Mouse (Mus musculus): Measurements from ENCODE around the gene Mlst8. TPM values are rescaled to one million over a fixed set of nuclear protein-coding genes. Genes with fewer than 3 reads are reported as not detected.
A peak's percentile ranks its signal among the peaks of the same experiment; 100 is the strongest.

Gene Mlst8
- polyA plus RNA-seq, 1 experiment, result 37.8 TPM

GRCm38 (mm10) chr17:24489265-24490030 is 10.6 kb upstream of the Mlst8 start:
- DNase-seq (ENCODE audit: low read depth in 1 of 2, low spot score in 2 of 2), result no peak
- peaks cover 20% of the 10 kb centered on the region for H3K27me3 ChIP-seq (ENCODE audit: control insufficient read depth, insufficient read depth, low read length)
- H3K4me3 ChIP-seq (ENCODE audit: extremely low read depth, insufficient read depth, insufficient read length), result peak overlapping the region; percentile 56; the same call in 1 of the 2 replicates
- WGBS, result 50% methylated on average over 19 of the region's 19 CpGs
- H3K36me3 ChIP-seq (ENCODE audit: control insufficient read depth, insufficient read depth, low read length), result no peaks in the 10 kb centered on the region
- H3K4me1 ChIP-seq (ENCODE audit: control insufficient read depth, insufficient read depth, insufficient read length), result peaks cover 10% of the 10 kb centered on the region; the same call in 1 of the 2 replicates
- no peak overlapping the region for H3K27ac ChIP-seq (ENCODE audit: insufficient read depth, low read length)
- TF ChIP-seq POLR2A (IDR thresholded peaks at IDR 0.05; ENCODE audit: low read depth, low read length) (no peak), CTCF (IDR thresholded peaks at IDR 0.05; ENCODE audit: extremely low read depth, insufficient read depth, insufficient read length, insufficient replicate concordance) (no peak)

- Histone ChIP-seq H3K4me3 (ENCODE audit: extremely low read depth, insufficient read depth, insufficient read length) (peak overlapping the region; percentile 56), H3K27ac (ENCODE audit: insufficient read depth, low read length) (no peak overlapping the region), H3K4me1 (ENCODE audit: control insufficient read depth, insufficient read depth, insufficient read length) (peaks cover 10% of the 10 kb centered on the region; the same call in 1 of the 2 replicates), H3K36me3 (ENCODE audit: control insufficient read depth, insufficient read depth, low read length) (no peaks in the 10 kb centered on the region), H3K27me3 (ENCODE audit: control insufficient read depth, insufficient read depth, low read length) (peaks cover 20% of the 10 kb centered on the region)
- 1% methylated on average over 73 of the region's 81 CpGs for WGBS
- DNase-seq (ENCODE audit: low read depth in 1 of 2, low spot score in 2 of 2), result no peak
- TF ChIP-seq POLR2A (IDR thresholded peaks at IDR 0.05; ENCODE audit: low read depth, low read length) (no peak), CTCF (IDR thresholded peaks at IDR 0.05; ENCODE audit: extremely low read depth, insufficient read depth, insufficient read length, insufficient replicate concordance) (no peak)
Measured at GRCm38 (mm10) chr17:24488662-24489264, 9.9 kb upstream of the Mlst8 start.

- no peaks in the 10 kb centered on the region for H3K36me3 ChIP-seq (ENCODE audit: control insufficient read depth, insufficient read depth, low read length)
- TF ChIP-seq POLR2A (IDR thresholded peaks at IDR 0.05; ENCODE audit: low read depth, low read length), result no peak
- TF ChIP-seq CTCF (IDR thresholded peaks at IDR 0.05; ENCODE audit: extremely low read depth, insufficient read depth, insufficient read length, insufficient replicate concordance), result no peak
- H3K27ac ChIP-seq (ENCODE audit: insufficient read depth, low read length), result no peak within 1 kb of the TSS
- 3% methylated on average over 41 of the region's 45 CpGs for WGBS
- H3K4me1 ChIP-seq (ENCODE audit: control insufficient read depth, insufficient read depth, insufficient read length), result peaks cover 10% of the 10 kb centered on the region; the same call in 1 of the 2 replicates
- peak within 1 kb of the TSS; percentile 56 for H3K4me3 ChIP-seq (ENCODE audit: extremely low read depth, insufficient read depth, insufficient read length)
- no peak for DNase-seq (ENCODE audit: low read depth in 1 of 2, low spot score in 2 of 2)
- H3K27me3 ChIP-seq (ENCODE audit: control insufficient read depth, insufficient read depth, low read length), result peaks cover 20% of the 10 kb centered on the region
Measured at GRCm38 (mm10) chr17:24488186-24488661, 9.3 kb upstream of the Mlst8 start, which contains the start of gene Caskin1. TSS of gene Caskin1 (plus strand) at chr17:24488601.

- Histone ChIP-seq H3K27me3 (ENCODE audit: control insufficient read depth, insufficient read depth, low read length) (peaks cover 20% of the 10 kb centered on the region), H3K4me3 (ENCODE audit: extremely low read depth, insufficient read depth, insufficient read length) (no peak overlapping the region), H3K4me1 (ENCODE audit: control insufficient read depth, insufficient read depth, insufficient read length) (peaks cover 10% of the 10 kb centered on the region; the same call in 1 of the 2 replicates), H3K36me3 (ENCODE audit: control insufficient read depth, insufficient read depth, low read length) (no peaks in the 10 kb centered on the region), H3K27ac (ENCODE audit: insufficient read depth, low read length) (no peak overlapping the region)
- WGBS, result 57% methylated on average over 11 of the region's 11 CpGs
- no peak for DNase-seq (ENCODE audit: low read depth in 1 of 2, low spot score in 2 of 2)
- TF ChIP-seq CTCF (IDR thresholded peaks at IDR 0.05; ENCODE audit: extremely low read depth, insufficient read depth, insufficient read length, insufficient replicate concordance), result no peak
- no peak for TF ChIP-seq POLR2A (IDR thresholded peaks at IDR 0.05; ENCODE audit: low read depth, low read length)
Measured at GRCm38 (mm10) chr17:24485090-24485860, 6.4 kb upstream of the Mlst8 start.

GRCm38 (mm10) chr17:24483495-24483894 is 4.6 kb upstream of the Mlst8 start:
- no peaks in the 10 kb centered on the region for H3K36me3 ChIP-seq (ENCODE audit: control insufficient read depth, insufficient read depth, low read length)
- peaks cover 8% of the 10 kb centered on the region for H3K27me3 ChIP-seq (ENCODE audit: control insufficient read depth, insufficient read depth, low read length)
- no peak overlapping the region for H3K4me3 ChIP-seq (ENCODE audit: extremely low read depth, insufficient read depth, insufficient read length)
- DNase-seq (ENCODE audit: low read depth in 1 of 2, low spot score in 2 of 2), result no peak
- H3K27ac ChIP-seq (ENCODE audit: insufficient read depth, low read length), result no peak overlapping the region
- H3K4me1 ChIP-seq (ENCODE audit: control insufficient read depth, insufficient read depth, insufficient read length), result peaks cover 5% of the 10 kb centered on the region; the same call in 1 of the 2 replicates
- 94% methylated on average over 3 of the region's 3 CpGs for WGBS
- TF ChIP-seq POLR2A (IDR thresholded peaks at IDR 0.05; ENCODE audit: low read depth, low read length) (no peak), CTCF (IDR thresholded peaks at IDR 0.05; ENCODE audit: extremely low read depth, insufficient read depth, insufficient read length, insufficient replicate concordance) (no peak)

GRCm38 (mm10) chr17:24481027-24481815 is 2.3 kb upstream of the Mlst8 start:
- 96% methylated on average over 20 of the region's 20 CpGs for WGBS
- Histone ChIP-seq H3K4me1 (ENCODE audit: control insufficient read depth, insufficient read depth, insufficient read length) (peaks cover 3% of the 10 kb centered on the region; the same call in 1 of the 2 replicates), H3K27me3 (ENCODE audit: control insufficient read depth, insufficient read depth, low read length) (0 out of 2 replicates have a peak, but pooled peaks cover 1% of the 10 kb centered on the region), H3K36me3 (ENCODE audit: control insufficient read depth, insufficient read depth, low read length) (peaks cover 3% of the 10 kb centered on the region; the same call in 1 of the 2 replicates), H3K4me3 (ENCODE audit: extremely low read depth, insufficient read depth, insufficient read length) (no peak overlapping the region), H3K27ac (ENCODE audit: insufficient read depth, low read length) (no peak overlapping the region)
- TF ChIP-seq POLR2A (IDR thresholded peaks at IDR 0.05; ENCODE audit: low read depth, low read length) (no peak), CTCF (IDR thresholded peaks at IDR 0.05; ENCODE audit: extremely low read depth, insufficient read depth, insufficient read length, insufficient replicate concordance) (no peak)
- DNase-seq (ENCODE audit: low read depth in 1 of 2, low spot score in 2 of 2), result no peak

Measured in spleen, adult 2 months (tissue).